Mouse (Mus musculus) ovary, postnatal 36 days (tissue): Measurements from ENCODE around the gene Stac2.

Source experiments
- DNase-seq: peaks from one replicate; pipeline ENCODE4 v3.0.0; 2022; ENCODE audit warnings: low spot score, mixed read lengths

Stac2 gene

DNA sequence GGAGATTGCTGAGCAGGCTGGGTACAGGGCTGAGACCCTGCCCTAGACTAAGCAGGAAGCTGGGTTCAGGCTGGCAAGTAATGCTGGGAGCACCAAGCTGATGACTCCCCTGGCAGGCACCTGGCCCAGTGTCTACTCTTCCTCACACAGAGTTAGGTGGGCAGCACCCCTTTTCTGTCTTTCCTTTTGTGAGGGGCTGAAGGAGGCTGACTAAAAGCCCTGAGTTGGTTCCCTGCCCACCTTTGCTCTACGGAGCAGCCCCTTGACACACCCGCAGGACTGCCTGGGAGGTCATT lies 2.8 kb downstream of the Stac2 start:
- DNase-seq, result no peak

DNA sequence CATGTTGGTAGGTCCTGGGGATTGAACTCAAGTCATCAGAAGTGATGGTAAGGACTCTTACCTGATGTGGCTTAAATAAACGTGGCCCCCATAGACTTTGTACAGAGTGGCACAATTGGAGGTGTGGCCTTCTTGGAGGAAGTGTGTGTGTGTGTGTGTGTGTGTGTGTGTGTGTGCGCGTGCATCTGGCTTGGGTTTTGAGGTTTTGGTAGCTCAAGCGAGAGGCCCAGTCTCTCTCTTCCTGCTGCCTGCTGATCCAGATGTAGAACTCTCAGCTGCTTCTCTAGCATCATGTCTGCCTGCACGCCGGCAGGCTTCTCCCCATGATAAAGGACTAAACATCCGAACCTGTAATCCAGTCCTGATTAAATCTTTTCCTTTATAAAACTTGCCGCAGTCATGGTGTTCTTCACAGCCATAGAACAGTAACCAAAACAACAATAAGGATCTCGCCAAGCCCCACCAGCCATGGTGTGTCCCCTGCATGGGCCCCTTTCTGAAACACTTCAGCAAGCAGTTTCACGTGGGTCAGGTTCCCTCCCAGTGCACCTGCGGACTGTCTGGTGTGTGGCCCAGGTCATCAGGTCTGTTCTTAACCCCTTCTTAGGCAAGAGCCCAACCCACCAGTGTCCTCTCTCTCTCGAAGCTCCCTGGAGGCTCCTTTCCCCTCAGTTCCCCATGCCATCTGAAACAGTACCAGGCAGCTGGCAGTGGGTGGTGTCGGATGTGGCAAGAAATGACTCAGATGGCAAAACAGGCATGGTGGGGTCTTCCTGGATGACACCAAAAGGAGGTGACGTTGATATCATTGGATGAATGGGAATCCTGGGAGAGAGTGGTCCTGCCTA lies 3.4 kb downstream of the Stac2 start:
- no peak for DNase-seq

DNA sequence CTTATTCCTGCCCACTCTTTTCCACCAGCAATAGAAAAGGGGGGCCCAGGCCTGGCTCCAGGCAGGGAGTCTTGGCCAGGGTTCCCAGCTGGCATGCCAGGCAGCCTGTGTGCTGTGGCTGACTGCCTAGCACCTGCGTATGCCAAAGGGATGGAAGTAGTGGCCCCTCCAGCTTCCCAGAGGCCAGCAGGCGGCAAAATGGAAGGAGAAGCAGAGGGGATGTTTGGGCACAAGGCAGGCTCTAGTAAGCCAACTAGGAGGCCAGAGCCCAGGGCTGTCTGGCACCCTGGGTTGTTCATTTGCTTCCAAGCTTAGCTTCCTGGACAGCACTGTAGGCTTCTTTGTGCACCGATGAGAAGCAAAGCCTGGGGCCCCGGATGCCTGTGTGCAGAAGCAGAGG lies 5.5 kb downstream of the Stac2 start:
- DNase-seq, result no peak

DNA sequence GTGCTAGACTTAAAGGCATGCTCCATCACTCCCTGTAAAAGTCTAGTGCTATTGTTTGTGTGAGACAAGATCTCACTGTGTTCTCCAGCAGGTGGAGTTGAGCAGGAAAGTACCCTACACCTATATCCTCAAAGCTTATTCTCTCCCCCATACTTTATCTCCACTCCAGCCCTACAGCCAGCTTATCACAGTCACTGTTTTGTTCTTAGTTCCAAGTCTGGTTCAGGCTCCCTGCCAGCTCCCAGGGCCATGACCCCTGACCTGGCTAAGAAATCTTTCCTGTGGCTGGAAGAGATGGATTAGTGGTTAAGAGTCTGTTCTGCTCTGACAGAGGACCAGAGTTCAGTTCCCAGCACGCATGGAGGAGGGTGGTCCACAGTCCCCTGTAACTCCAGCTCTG lies 6.8 kb downstream of the Stac2 start:
- peak; percentile 70 for DNase-seq

DNA sequence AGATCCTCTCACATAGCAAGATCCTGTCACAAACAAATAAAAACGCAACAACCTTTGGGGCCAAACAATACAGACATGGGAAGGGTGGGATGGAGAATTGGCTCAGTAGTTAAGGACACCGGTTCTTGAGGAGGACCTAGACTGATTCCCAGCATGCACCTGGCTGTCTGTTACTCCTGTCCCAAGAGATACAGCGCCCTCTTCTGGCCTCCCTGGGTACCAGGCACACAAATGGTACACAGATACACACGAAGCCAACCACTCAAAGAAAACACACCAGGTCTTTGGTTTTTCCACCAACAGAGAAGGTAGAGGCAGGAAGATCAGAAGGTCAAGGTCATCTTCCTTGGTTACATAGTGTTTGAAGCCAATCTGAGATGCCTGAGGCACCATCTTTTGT lies 7.7 kb downstream of the Stac2 start:
- no peak for DNase-seq

DNA sequence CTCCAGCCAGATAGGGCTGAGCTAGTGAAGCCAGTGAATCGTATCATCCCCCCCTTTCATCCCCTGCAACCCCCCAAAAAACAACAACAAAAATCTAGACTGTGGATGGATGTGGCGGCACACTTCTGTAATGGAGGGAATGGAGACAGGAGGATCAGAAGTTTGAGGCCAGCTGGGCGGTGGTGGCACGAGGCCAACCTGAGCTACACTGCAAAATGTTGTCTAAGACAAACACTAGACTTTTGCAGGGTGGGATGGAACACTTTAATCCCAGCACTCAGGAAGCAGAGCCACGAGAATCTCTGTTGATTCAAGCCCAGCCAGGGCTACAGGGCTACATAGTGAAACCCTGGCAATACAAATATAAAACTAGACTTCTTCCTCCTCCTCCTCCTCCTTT lies 9.2 kb downstream of the Stac2 start:
- DNase-seq, result no peak

DNA sequence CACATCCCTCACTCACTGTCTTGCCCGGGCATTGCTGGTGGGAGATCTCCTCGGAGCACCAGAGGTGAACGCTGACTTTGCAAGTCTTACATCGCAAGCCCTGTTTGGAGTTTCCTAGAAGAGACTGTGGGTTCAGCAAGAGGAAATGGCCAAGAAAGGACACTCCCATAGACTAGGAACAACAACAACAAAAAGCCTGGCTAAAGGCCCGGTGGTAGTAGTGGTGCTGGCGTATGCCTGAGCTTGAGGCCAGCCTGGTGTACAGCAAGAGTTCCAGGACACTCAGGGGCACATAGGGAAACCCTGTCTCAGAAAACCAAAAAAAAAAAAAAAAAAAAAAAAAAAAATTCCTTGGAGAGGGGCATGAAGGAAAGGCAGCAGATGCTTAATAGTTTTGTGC lies 10.5 kb downstream of the Stac2 start:
- no peak for DNase-seq

DNA sequence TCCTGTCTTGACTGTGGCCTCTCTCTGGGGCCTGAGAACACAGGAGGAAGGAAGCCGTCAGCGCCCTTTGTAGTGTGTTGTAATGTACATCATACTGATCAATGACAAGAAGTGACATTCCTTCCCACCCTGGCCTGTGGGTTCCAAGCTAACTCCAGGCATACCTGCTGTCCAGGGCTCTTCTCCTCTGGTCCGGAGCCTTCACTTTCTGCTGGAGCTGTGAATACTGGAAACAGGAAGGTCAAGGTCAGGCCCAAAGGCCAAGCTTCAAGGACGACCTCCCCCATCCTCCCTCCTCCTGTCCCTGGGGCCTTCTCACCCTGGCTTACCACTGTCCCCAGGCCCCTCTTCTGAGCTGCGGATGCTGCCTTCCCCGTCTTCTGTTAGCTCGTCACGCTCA lies 12.3 kb downstream of the Stac2 start:
- no peak for DNase-seq

DNA sequence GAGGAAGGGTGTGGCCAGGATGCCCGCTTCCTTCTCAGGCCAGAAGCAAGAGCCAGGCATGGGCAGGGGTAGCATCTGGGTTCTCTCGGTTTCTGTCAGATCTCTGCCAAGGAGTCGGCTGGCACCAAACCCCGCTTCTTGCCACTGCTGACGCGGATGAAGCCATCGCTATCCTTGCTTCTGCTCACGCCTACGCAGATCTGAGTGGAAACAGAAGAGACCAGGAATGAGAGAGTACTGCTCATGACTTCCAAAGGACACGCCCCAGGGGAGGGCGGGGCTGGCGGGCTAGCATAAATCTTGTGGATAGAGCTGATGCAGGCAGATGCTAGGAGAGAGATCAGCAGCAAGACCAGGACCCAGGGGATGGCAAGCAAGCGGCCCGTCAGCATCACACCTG lies 15.4 kb downstream of the Stac2 start:
- DNase-seq, result no peak

DNA sequence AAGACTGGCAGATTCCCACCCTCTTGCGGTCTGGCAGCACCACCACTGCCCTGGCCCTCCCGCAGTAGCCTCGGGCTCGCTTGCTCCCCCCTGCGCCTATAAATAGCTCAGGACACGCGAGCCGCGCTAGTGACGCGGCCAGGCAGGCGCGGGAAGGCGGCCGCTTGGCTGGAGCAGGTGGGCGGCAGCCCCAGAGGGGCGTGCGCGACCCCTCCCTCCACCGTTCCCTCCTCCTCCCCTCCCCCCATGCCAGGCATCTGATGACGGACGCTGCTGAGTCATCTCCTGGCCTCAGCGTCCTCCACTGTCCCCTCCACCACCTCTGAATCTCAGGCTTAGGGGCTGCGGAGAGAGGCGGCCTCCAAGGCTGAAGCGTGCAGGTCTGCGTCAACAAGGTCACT lies 17.3 kb downstream of the Stac2 start:
- peak; percentile 52 for DNase-seq

DNA sequence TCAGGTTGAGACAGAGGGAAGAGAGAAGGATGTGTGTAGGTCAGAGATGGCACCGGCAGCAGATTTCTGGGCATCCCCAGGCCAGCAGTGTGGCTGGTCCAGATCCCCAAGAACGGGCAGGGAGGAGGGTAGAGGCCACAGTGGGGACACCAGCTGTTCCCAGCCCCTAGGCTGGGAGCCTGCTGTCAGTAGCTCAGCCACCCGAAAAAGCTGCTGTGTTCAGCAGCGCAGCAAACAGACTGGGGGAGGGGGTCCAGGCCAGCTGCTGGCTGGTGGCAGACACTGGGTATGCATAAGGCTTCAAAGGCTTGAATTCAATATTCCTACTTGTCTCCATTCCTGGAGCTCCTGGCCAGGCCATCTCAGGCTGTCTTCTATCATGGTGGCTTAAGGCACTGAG lies 18.4 kb downstream of the Stac2 start:
- DNase-seq, result no peak

DNA sequence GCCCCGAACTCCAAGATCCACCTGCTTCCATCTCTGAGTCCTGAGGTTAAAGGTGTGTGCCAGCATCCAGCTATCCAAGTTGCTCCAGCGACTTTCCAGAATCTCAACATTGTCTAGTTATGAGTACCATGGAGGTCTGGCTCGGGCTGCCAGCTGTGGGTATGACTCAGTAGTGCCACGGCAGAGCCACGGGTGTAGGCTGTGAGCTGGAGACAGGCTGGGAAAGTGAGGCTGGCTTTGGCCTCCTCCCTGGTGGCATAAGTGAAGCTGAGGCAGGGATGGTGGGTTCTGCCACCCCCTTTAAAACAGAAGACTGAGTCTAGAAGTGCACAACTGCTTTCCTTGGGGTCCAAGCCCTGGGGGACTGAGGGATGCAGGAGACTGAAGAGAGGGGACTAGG lies 19.2 kb downstream of the Stac2 start:
- DNase-seq, result no peak

DNA sequence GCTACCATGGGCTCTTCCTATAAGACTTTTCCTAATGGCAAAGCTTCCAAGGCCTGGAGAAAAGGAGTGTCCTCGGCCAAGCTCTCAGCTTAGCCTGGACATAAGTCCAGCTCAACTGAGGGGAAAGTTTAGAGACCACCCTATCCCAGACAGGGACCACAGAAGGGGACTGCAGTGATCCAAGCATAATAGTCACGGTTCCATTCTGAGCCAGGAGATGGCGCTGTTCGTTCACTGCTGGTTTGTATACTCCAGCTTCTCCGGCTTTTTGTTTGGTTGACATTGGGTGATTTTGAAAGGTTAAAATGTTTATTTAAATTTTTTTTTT lies 21.9 kb downstream of the Stac2 start:
- peak; percentile 73 for DNase-seq

DNA sequence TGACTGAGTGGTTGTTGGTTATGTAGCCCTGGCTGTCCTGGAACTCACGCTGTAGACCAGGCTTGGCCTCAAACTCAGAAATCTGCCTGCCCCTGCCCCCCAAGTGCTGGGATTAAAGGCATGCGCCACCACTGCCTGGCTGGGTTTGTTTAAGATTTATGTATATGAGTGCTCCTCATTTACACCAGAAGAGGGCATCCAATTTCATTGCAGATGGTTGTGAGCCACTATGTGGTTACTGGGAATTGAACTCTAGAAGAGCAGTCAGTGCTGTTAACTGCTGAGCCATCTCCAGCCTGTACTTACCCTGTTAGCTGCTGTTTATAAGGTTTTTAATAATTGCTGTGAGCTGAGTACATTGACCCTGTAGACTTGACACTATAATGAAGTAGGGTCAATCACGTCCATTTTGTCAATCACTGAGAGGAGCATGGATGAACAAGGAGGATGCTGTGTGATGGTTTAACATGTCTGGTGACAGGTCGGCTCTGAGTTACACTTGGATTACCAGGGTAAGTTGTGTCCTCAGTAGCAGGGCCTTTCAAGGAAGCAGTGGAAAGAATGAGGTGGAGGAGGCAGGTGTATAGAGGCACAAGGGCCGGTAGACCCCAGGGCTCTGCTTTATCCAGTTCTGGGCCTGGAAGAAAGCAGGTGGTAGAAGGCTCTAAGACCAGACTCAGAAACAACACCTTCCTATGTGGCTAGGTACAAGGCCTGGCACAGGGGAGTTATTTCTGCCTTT lies 22.4 kb downstream of the Stac2 start:
- no peak for DNase-seq

DNA sequence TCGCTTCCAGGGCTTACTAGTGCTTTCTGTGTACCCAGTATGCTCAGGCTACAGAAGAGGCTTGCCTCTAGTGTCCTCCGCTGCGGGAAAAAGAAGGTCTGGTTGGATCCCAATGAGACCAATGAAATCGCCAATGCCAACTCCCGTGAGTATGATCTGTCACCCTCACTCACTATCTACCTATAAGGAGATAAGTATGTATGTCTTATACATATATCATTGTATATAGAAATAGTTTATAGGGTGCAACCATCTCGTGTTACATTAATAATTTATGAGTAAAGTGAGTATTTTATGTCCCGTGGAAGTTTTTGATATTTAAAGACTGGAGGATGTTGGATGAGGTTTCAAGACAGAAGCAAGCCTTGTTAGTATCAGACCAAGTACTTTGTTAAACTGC lies 25.5 kb downstream of the Stac2 start:
- DNase-seq, result no peak

DNA sequence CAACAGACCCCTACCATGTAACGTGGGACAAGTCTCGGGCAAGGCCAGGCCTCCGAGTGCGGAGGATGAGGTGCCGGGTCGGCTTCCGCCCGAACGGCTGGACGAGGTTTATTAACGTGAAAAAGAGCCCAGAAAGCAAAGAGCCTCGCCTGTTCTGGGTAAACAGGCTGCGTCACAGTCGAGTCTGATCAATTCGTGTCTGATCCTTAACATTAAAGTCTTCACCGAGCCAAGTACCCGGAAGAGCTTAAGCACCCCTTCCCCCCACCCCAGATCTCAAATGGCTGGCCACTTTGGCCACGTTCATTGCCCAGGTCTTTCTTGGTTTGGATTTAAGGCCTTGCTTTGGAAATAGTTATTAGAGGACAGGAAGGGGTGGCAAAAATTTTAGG lies 26.0 kb downstream of the Stac2 start:
- DNase-seq, result no peak

DNA sequence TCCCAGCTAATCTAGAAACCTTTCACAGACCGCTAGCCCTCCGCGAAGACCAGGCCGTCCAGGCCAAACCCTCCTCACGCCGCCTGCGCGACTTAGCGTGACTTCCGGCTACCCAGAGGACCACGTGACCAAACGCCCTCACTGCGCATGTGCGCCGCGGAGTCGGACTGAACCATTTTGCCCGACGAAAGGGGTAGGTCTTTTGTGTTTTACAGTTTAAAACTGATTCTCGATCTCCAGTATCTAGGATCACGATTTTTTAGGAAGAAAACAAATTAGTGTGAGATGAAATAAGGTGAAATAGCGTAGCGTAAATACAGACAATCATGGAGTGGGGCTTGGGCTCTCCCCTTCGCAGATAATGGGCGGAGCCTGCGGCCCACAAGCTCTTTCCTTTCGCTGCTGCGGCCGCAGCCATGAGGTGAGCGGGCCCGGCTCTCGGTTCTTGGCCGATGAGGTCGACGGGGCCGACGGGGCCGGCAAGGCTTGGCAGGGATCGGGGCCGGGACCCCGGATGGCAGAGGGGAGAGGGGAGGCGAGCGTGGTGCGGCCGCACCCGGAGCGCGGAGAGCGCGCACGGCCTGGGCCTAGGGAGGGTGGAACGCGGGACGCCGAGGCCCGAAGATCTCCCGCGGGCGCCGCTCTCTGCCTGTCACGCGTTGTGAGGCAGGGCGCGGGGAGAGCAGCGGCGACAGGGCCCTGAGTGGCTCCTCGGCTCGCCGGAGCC lies 26.5 kb downstream of the Stac2 start, which contains the start of gene Rpl19:
TSS of gene Rpl19 (plus strand) at position 141 of the 727 bp plus-strand sequence.
- peak; percentile 91 for DNase-seq

DNA sequence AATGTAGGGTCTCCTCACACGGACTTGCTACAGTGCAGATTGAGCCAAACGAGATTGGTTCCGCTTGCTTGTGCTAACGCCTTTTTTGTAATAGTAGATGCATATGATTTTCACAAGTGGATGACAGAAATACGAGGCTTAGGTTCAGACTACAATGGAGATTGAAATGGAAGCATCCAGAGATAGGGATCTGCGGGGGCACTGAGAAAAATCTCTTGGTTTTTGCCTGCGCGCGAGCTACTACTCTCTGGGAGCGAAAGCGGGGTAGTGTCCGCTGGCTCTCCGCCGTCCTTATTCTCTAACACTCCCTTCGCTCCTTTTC lies 27.1 kb downstream of the Stac2 start:
- DNase-seq, result no peak

DNA sequence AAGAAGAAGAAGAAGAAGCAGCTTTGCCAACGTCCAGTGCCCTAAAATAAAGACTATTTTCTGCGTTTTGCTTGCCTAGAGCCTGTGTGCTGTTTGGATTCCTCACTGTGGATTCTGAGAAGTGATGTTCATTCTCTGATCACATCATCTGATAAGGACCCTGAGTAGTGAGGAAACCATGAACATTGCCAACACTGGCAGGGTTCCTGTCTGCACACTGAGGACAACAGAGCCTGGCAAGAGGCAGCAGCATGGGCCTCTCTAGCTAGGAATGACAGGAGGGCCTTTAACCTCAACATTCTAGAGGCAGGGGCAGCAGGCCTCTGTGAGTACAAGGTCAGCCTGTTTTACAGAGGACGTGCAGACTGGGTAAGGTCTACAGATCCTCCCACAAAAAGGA lies 28.7 kb downstream of the Stac2 start:
- DNase-seq, result no peak

DNA sequence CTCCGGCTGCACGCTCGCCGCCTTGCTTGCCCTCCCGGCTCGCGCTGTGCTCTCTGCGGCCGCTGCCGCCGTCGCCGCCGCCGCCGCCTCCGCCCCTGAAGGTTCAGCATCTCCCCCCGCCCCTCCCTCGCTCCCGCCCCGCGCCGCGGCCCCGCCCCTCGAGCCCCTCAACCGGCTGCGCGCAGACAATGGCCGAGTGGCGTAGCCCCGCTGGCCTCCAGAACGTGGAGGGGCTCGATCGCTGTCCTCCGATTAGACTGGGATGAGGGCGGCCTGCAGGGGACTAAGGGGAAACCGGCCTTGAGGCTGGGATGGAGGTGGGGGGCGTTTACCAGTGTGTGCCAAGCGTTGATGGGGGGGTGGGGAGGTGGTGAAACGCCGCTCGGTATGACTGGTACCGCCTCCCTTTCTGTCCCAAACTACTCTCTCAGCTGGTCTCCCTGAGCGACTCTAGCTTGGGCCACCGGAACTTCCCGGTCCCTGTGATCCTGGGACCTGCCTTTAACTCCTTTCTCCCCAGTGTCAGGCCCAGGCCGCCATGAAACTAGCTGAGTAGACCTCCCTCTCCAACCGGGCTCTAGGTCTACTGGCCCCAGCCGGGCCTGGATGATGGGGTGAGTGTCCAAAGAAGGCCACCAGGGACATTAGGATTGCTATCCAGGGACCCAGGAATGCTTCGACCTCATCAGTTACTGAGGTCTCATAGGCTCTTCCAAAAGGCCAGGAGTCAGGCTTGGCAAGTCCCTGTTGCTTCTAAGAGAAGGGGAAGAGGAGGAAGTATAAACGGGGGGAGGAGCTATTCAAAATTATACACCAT lies 30.5 kb downstream of the Stac2 start, which contains the start of gene Cacnb1:
TSS of gene Cacnb1 (minus strand) at position 480 of the 817 bp plus-strand sequence.
- DNase-seq, result peak; percentile 78

DNA sequence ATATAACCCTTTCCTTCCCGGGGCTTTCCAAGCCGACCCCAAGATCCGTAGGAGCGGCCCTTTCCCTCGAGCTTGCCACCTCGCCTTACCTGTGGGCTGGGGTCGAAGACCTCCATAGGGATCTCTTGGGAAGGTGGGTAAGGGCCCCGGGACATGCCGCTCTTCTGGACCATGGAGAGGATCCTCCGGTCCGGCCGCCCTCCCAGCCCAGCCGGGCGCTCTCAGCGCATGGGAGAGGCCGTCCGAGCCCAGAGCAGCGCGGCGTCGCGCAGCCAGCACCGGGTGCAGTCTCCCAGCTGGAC lies 31.1 kb downstream of the Stac2 start:
- no peak for DNase-seq

DNA sequence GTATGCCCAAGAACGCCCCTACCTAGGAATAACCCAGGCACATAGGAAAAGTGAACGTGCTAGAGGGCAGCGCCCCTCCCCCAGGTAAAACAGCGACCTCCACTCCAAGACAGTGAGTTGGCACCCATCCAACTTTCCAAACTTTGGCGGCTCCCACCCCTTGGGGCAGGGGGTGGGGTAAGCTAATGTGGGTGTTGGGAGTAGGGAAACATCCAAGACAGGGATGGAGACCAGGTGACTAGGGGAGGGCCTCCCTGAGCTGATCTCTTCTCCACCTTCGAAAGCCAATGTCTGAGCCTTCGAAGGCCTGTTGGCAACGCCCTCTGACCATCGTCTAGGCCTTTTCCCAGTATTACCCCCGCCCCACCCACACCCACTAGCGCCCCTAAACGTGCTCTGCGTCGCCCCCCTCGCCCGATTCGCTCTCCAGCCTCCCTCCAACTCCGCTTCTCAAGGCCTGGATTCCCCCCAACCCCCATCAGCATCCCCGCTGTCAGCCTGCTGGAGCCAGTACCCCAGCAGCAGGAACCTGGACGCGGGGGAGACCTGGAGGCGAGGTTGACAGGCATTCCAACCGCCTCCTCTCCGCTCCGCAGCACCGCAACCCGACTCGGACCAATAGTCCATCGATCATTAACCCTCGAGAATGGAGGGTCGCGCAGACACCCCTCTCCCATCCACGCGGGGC lies 31.6 kb downstream of the Stac2 start:
- DNase-seq, result peak; percentile 52
